Mouse (Mus musculus) bone marrow, adult 2 months (tissue): Measurements from ENCODE around the gene Taz.

Experiments
- CTCF ChIP-seq: fragments of 200-500 bp; IDR thresholded peaks from 2 replicates; pipeline ENCODE4 v1.5.1; 2011; ENCODE audit warnings: low read length, control low read depth; ENCODE audit not compliant: control insufficient read depth, insufficient read depth
- POLR2A ChIP-seq: fragments of 200-500 bp; IDR thresholded peaks from 2 replicates; pipeline ENCODE4 v1.6.1; 2011; ENCODE audit warnings: low read depth, mild to moderate bottlenecking, control low read depth, low read length, borderline replicate concordance; ENCODE audit not compliant: control insufficient read depth

GRCm38 (mm10) chrX:74282395-74283091 is 831 bp downstream of the Taz start:
- TF ChIP-seq CTCF (no peak), POLR2A (peak; percentile 59)
